Mouse (Mus musculus) lung, postnatal 0 days (tissue): ENCODE data around the gene Cenpm.

Source experiments
- CTCF ChIP-seq: IDR thresholded peaks from 2 replicates; pipeline ENCODE4 v1.5.1; 2016; ENCODE audit warnings: antibody characterized with exemption, mild to moderate bottlenecking
- EP300 ChIP-seq: IDR thresholded peaks from 2 replicates; pipeline ENCODE4 v1.6.1; 2016; ENCODE audit warnings: antibody characterized with exemption, mild to moderate bottlenecking, control low read depth

DNA sequence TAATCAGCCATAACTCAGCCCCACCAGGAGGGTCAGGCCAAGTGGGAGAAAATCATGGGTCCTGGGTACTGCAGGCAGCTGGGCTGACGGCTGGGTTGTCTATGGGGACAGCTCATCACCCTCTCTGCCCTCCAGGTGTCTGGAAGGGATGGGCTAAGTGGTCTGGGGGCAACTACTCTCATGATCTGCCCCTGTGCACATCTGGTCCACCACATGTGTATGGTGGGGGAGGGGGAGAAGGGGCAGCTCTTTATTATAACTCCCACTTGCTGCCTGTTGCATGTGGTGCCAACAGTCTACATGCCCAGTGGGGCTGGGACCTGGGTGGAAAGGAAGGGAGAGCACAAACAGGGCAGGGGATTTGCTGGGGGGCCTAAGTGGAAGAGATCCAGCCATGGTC, 33.7 kb downstream of the Cenpm start:
- no peak for TF ChIP-seq CTCF
- TF ChIP-seq EP300: no peak
